Mouse (Mus musculus) CH12F3 (cell line): ENCODE results near the gene Sgo1.

Source experiments
- in situ Hi-C: fragments of 300-500 bp; cut with MboI; formaldehyde crosslinking; loops from 2 replicates; pipeline ENCODE4 v1.14.3; 2020; ENCODE audit warnings: low sequenced_read_pairs

The Sgo1 gene

GRCm38 (mm10) chr17:53654596-53654995 is 34.5 kb downstream of the Sgo1 start:
- in situ Hi-C loops, result no loop called here

DNA sequence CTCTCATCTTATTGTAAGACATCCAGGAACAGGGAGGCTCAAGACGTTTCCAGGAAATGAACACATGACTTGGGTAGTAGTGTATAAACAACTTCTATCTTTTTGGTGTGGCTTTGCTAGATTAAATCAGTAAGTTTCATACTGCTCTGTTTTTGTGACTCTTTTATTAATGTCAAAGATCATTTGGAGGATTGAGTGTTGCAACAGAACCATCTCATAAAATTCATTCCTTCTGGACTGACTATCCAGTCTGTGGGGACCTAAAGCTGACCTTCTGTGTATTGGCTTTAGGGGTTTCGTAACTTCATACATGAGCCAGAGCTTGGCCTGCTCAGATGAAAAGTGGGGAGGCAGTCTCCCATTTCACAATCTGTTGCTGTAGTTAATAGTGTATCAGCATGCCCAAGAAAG is 38.9 kb downstream of the Sgo1 start:
- in situ Hi-C loops, result no loop called here

- in situ Hi-C loops, result no loop called here
Observed at GRCm38 (mm10) chr17:53643360-53643759, 45.8 kb downstream of the Sgo1 start.

DNA sequence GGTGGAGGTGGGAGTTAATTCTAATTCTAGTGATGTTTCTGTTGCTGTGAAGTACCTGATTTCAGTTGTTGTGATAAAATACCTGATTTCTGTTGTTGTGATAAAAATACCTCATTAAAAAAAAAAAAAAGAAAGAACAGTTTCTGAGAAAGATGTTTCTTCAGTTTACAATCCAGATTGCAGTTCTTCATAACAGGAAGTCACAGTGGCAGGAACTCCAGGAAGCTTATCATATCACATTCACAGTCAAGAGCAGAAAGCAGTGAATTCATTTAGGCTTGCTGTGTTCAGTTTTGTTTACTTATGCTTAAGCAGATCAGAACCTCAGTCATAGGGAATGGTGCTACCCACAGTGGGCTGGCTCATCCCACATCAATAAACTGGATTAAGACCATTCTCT is 57.8 kb downstream of the Sgo1 start:
- in situ Hi-C loops, result no loop called here

- in situ Hi-C loops, result no loop called here
Observed at GRCm38 (mm10) chr17:53628131-53628530, 61.0 kb downstream of the Sgo1 start.

DNA sequence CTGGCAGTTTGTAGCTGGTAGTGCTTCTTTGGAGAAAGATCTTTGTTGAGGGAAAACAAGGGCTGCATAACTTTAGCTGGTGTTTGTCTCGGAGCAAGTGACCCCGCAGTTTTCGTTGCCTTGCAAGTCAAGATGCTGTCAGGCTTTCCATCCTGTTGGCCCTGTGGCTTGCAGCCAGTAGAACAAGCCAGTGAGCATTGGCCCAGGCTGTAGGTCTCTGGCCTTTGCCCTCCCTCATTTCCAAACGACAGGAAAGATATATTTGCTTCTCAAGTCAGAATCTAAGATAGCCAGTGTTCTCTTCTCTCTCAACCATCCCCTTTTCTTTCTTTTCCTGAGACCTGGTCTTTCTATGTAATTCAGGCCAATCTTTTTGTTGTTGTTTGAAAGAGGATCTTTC is 61.6 kb downstream of the Sgo1 start:
- in situ Hi-C loops, result no loop called here

- in situ Hi-C loops, result no loop called here
Observed at GRCm38 (mm10) chr17:53626160-53626559, 63.0 kb downstream of the Sgo1 start.
